Mouse (Mus musculus) C2C12 (cell line): Measurements from ENCODE around the gene Ager.

Experiments
- CTCF ChIP-seq: IDR thresholded peaks from one replicate; pipeline ENCODE4 v1.5.1; 2011; ENCODE audit not compliant: control insufficient read depth, insufficient read depth, insufficient read length
- FOSL1 ChIP-seq: IDR thresholded peaks from one replicate; pipeline ENCODE4 v1.8.0; 2011; ENCODE audit warnings: mild to moderate bottlenecking, low read length; ENCODE audit not compliant: poor library complexity, insufficient read depth, severe bottlenecking
- MAX ChIP-seq: IDR thresholded peaks from one replicate; pipeline ENCODE4 v1.6.1; 2011; ENCODE audit warnings: mild to moderate bottlenecking, control low read depth
- MYOG ChIP-seq: IDR thresholded peaks from one replicate; pipeline ENCODE4 v1.6.1; 2011; ENCODE audit not compliant: control insufficient read depth, insufficient read length; ENCODE audit errors: extremely low read depth

GRCm38 (mm10) chr17:34641945-34642344 lies 44.3 kb downstream of the Ager start:
- TF ChIP-seq CTCF (no peak), MAX (no peak), FOSL1 (no peak), MYOG (no peak)
